ENCODE assay signal across 25 mouse cellular contexts in genomic region chr8:57927074-57927473, GRCm38 (mm10).
"Had no signal": no experiment of that assay in that cellular context is flagged by ENCODE, and none has a peak within 500 bp of the region (broad histone marks: within the 10 kb centered on the region; RNA-seq: fewer than 3 reads in every experiment).

No protein-coding gene starts in this region.

- H3K27ac ChIP-seq: gastrocnemius, adult 2 months; heart, embryonic 10.5 days; hindbrain, embryonic 10.5 days; hindbrain, embryonic 13.5 days; hindbrain, embryonic 15.5 days; hindbrain, postnatal 0 days; kidney, embryonic 15.5 days; kidney, postnatal 0 days; limb, embryonic 13.5 days; limb, embryonic 15.5 days; liver, embryonic 12.5 days; liver, embryonic 14.5 days had no signal

- H3K4me2 ChIP-seq: heart, embryonic 12.5 days; hindbrain, embryonic 13.5 days; hindbrain, embryonic 15.5 days; kidney, embryonic 15.5 days; limb, embryonic 13.5 days; limb, embryonic 15.5 days; liver, embryonic 12.5 days had no signal

- H3K4me1 ChIP-seq: heart, embryonic 10.5 days; heart, embryonic 12.5 days; kidney, embryonic 15.5 days; limb, embryonic 13.5 days; limb, embryonic 15.5 days; liver, embryonic 12.5 days had no signal

- H3K9me3 ChIP-seq: heart, embryonic 10.5 days; heart, embryonic 12.5 days; hindbrain, embryonic 10.5 days; hindbrain, embryonic 13.5 days; hindbrain, embryonic 15.5 days; kidney, embryonic 15.5 days; limb, embryonic 13.5 days; limb, embryonic 15.5 days; liver, embryonic 12.5 days had no signal

- H3K36me3 ChIP-seq: heart, embryonic 10.5 days; heart, embryonic 12.5 days; hindbrain, embryonic 10.5 days; hindbrain, embryonic 13.5 days; hindbrain, embryonic 15.5 days; kidney, embryonic 15.5 days; limb, embryonic 13.5 days; limb, embryonic 15.5 days; liver, embryonic 12.5 days had no signal

- ATAC-seq: hindbrain, postnatal 0 days; intestine, embryonic 16.5 days; liver, embryonic 12.5 days had no signal

- H3K4me3 ChIP-seq: gastrocnemius, adult 2 months; heart, embryonic 10.5 days; heart, embryonic 12.5 days; hindbrain, embryonic 10.5 days; hindbrain, embryonic 13.5 days; hindbrain, embryonic 15.5 days; kidney, embryonic 15.5 days; limb, embryonic 13.5 days; limb, embryonic 15.5 days; liver, embryonic 12.5 days had no signal

- DNase-seq: gastrocnemius, adult 2 months; gastrocnemius, postnatal 10 days; gastrocnemius, postnatal 25 days; heart, adult 18-20 months; heart, postnatal 4 days; kidney, adult 11 months; kidney, adult 2 months; kidney, adult 9 months; kidney, postnatal 25 days; layer of hippocampus, adult 9-11 months; layer of hippocampus, postnatal 36 days; left cerebral cortex, postnatal 4 days had no signal

- H3K9ac ChIP-seq: heart, embryonic 12.5 days; hindbrain, embryonic 13.5 days; hindbrain, embryonic 15.5 days; kidney, embryonic 15.5 days; limb, embryonic 13.5 days; limb, embryonic 15.5 days; liver, embryonic 12.5 days; liver, embryonic 14.5 days had no signal

- H3K27me3 ChIP-seq: heart, embryonic 12.5 days; hindbrain, embryonic 13.5 days; hindbrain, embryonic 15.5 days; kidney, embryonic 15.5 days; limb, embryonic 13.5 days; limb, embryonic 15.5 days; liver, embryonic 12.5 days had no signal
